Mouse (Mus musculus): ENCODE measurements around the gene Ror2.

Gene Ror2

DNA sequence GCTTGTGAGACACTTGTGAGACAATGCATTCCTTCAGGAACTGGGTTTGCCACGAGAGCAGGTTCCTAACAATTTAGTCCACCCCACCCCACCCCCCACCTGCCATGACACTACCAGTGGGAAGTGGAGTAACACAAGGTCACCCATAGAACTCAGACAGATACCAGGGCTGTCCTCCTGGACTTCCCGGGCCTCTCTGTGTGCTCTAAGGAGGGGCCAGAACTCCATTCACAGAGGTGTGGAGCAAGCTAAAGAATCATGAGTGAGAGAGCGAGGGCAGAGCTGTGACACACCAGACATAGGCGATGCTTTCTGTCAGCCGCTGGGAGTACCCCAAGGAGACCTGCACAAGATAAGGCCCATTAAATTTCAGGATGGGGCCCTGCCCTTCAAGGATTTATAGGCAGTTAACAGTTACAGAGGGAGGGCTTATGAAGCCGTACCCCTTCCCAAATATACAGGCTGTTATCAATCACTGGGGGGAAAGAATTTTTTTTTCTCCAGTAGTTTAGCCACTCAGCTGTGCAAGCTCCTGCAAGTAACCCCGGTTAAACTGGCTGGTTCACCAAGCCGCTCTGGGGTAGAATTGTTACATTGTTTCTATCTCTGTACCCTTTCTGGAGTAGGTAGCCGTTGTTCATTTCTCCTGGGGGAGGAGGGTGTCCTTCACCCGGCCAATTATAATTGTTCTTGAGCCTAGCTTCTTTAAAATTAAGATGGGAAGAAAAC is 109.1 kb downstream of the Ror2 start:
- in situ Hi-C loops (cut with MboI; ENCODE audit: low pct_unique_long_range_greater_than_20kb in 1 of 2, low sequenced_read_pairs in 2 of 2, unreplicated experiment in 1 of 2): no loop called here

DNA sequence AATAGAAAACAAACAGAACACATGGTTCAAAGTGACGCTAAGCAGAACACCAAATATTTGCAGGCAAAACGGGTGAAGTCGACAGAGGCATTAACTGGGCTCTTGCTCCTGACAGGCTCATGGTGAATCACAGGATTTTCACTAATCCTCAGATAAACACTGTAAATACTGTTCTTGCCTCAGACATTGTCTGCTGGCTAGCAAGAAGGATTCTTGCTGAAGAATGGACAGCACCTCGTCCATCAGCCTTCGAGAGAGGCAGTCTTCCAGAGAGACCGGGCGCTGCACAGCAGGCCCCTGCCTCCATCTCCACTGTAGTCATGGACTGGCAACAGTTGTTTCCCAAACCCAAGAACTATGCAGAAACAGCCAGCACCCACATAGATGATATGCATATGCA is 110.9 kb downstream of the Ror2 start:
- in situ Hi-C loops (cut with MboI; ENCODE audit: low pct_unique_long_range_greater_than_20kb in 1 of 2, low sequenced_read_pairs in 2 of 2, unreplicated experiment in 1 of 2): no loop called here

DNA sequence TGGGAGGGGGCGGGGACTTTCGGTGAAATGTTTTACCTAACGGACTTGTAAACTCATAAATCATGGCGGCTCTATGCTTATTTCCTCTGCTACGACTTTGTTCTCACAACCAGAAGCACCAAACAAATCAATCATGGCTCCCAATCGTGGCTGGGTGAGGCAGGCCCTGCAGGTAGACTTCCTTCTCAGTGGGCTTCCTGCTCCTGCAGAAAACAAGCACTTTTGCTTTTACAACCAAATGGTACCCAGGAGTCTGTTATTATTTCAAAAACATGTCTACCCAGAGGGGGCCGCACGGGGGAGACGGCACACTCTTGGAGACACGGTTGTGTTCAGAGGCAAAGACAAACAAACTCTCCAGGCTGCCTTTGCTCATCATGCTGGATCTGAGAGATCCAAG is 122.3 kb downstream of the Ror2 start:
- in situ Hi-C loops (cut with MboI; ENCODE audit: low pct_unique_long_range_greater_than_20kb in 1 of 2, low sequenced_read_pairs in 2 of 2, unreplicated experiment in 1 of 2): no loop called here

DNA sequence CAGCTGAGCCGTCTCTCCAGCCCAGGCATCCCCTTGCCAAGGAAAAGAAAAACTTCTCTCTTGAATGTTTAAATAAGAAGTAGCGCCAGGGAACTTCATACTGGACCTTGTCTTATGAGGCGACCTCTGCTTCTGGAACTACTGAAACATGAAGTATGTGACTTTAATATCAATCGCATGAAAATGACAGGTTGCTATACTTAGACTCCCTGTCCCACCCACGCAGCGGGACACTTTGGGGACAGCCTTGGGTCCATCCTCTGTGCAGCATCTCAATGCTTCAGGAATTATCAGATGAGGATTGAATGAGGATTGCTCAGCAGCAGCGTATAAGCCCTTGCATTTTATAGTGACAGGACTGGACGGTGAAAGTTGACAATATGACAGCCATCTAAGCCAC is 122.9 kb downstream of the Ror2 start:
- in situ Hi-C loops (cut with MboI; ENCODE audit: low pct_unique_long_range_greater_than_20kb in 1 of 2, low sequenced_read_pairs in 2 of 2, unreplicated experiment in 1 of 2): no loop called here

DNA sequence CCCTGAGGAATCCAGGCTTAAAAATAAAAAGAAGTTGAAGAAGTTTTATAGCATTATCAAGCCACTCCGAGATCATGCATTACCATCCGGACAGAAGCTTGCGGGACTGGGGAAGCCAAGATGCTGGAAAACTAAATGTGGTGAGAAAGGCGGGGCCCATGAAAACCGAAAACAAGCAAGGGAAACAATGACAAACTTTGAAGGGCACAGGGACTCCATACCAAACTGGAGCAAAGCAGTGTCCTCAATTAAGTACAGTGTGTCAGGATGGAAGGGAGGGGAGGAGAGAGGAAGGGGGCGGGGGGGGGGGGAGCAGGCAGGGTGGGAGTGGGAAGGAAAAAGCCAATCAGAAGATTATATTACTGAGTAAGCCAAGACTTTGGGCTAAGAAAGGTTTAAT is 126.4 kb downstream of the Ror2 start:
- in situ Hi-C loops (cut with MboI; ENCODE audit: low pct_unique_long_range_greater_than_20kb in 1 of 2, low sequenced_read_pairs in 2 of 2, unreplicated experiment in 1 of 2): no loop called here

DNA sequence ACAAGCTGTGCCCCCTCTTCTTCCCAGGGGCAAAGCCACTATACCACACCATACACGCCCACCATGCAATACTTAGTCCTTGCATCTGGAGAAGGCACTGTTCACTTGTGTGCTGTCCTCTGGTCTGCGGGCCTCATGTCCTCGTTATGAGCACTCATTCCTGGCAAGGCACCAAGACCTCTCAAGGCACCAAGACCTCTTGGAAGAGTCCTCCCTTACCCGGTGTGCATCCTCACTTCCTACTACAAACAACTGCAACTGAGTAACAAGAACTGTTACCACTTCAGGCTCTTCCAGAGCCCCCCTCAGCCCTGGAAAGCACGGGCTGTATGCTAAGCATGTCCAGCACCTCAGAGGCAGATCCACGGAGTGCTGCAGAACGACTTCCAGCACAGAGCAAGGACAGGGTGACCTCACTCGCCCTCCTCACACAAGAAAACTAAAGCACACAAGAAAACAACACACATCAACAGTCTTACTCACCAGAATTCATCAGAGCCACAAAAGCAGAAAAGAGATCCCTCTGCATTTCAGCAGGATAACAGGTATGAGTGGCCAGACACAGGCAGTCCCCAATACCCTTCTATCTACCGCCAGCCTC is 127.4 kb downstream of the Ror2 start:
- in situ Hi-C loops (cut with MboI; ENCODE audit: low pct_unique_long_range_greater_than_20kb in 1 of 2, low sequenced_read_pairs in 2 of 2, unreplicated experiment in 1 of 2): no loop called here

DNA sequence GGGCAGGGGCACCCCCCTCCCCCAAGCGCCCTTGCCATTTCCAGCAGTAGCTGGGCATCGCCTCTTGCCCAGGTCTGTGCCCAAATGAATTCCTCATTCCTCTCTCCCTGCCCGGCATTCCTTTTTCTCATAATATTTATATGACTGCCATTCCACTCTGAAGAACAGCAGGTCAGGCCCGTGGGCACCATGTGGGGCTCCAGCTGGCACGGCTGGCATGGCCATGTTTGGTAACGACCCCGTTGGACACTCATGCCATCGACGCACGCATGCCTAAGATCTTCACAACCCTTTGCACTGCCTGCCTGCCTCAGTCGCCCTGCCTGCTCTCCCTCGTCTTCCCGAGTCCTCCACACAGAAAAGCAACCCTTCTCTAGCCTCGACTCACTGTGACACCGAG is 129.0 kb downstream of the Ror2 start:
- in situ Hi-C loops (cut with MboI; ENCODE audit: low pct_unique_long_range_greater_than_20kb in 1 of 2, low sequenced_read_pairs in 2 of 2, unreplicated experiment in 1 of 2): no loop called here

DNA sequence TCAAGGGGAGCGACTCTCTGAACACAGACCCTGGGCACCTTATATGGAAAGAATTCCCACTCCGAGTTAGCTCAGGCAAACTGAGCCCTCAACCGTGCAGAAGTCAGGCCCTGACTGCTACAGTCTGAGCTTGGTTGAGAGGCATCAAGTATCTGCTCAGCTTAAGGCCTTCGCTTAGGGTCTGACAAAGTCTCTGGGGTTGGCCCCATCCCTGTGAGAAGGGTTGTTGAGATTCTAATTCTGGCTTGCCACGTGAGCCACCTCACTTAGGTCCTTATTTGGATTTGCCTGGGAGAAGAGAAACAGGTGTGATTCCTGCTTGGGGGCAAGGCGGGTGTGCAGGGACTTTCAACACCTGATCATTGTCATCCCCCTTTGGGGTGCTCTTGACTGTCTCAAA is 129.6 kb downstream of the Ror2 start:
- in situ Hi-C loops (cut with MboI; ENCODE audit: low pct_unique_long_range_greater_than_20kb in 1 of 2, low sequenced_read_pairs in 2 of 2, unreplicated experiment in 1 of 2): no loop called here

DNA sequence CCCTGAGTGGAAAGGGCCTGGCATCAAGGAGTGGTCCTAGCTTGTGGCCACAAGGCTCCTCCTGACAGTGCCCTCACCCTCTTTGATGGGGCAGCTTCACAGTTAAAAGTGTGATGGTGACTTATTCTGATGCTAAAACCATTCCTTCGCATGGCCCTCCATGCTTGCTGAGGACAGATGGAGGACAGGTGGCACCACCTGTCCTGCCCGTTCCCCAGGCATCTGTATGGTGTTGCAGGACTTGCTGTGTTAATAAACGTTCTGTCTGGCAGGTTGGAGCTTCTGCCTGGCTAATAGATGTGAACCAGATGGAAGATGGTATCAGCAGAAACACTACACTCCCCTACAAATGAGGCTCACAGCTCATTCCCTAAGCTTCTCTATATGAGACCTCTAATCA is 140.4 kb downstream of the Ror2 start:
- in situ Hi-C loops (cut with MboI; ENCODE audit: low pct_unique_long_range_greater_than_20kb in 1 of 2, low sequenced_read_pairs in 2 of 2, unreplicated experiment in 1 of 2): no loop called here

DNA sequence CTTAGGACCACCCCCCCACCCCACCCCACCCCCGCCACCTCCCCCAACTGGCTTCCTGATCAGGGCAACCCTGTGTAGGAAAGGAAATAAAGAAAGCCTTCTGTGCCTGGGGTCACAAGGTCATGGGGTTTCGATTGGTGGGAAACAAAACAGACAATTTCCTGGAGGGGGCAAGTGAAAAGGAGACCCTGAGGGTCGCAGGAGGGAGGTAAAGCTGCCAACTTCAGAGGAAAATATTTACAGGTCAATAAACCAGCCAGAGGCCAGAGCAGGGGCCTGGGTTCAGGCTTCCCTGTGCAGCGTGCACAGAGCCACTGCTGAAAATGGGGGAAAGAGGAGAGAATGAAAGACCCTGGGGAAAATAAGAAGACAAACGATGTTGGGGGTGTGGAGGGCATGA is 142.8 kb downstream of the Ror2 start:
- in situ Hi-C loops (cut with MboI; ENCODE audit: low pct_unique_long_range_greater_than_20kb in 1 of 2, low sequenced_read_pairs in 2 of 2, unreplicated experiment in 1 of 2): no loop called here

DNA sequence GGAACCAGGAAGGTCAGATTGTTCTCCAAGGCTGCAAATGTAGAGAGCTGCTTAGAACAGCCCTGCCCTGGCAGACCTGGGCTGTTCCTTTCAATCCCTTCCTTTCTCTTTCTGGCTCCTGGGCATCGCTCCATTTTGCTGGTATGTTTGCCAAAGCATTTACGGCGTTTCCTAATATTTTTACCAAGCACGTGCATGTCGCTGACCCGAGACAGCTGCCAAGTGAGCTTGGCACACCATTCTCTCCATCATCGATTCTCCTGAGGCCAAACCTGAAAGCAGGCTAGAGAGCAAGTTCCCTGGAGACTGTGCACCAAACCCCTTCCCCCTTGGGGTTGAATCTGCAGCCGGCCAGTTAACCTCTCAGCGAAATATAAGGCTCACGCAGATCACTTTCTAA is 143.7 kb downstream of the Ror2 start:
- in situ Hi-C loops (cut with MboI; ENCODE audit: low pct_unique_long_range_greater_than_20kb in 1 of 2, low sequenced_read_pairs in 2 of 2, unreplicated experiment in 1 of 2): no loop called here

DNA sequence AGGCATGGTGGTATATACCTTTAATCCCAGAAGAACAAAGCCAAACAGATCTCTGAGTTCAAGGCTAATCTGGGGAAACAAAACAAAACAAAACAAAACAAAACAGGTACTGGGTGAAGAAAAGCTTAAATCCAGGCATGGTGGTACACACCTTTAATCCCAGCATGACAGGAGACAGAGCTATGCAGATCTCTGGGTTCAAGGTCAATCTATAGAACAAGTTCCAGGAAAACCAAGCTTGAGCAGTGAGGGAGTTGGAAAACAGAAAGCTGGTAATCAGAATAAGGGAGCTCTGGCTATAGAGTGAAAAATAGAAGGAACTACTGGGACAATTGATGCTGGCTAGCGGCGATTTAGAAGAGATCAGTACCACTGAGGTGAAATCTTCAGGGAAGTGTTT is 145.6 kb downstream of the Ror2 start:
- in situ Hi-C loops (cut with MboI; ENCODE audit: low pct_unique_long_range_greater_than_20kb in 1 of 2, low sequenced_read_pairs in 2 of 2, unreplicated experiment in 1 of 2): no loop called here

DNA sequence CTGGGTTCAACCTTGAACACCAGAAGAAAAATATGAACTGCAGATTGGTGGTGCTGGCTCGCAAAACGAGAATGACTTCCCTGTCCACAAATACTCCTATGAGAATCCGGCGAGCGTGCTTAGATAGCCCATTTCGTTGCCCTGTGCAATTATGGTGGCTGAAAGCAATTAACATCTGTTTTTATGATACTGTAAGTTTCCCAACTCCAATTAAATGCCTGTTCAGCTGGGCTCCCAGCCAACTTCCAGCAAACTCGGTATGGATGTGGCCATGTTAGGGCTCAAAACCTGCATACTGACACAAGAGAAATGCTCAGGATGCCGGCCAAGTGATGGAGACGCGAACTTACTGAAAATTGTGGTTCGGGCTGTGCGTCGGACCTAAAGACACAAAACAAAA is 155.4 kb downstream of the Ror2 start:
- in situ Hi-C loops (cut with MboI; ENCODE audit: low pct_unique_long_range_greater_than_20kb in 1 of 2, low sequenced_read_pairs in 2 of 2, unreplicated experiment in 1 of 2): no loop called here

DNA sequence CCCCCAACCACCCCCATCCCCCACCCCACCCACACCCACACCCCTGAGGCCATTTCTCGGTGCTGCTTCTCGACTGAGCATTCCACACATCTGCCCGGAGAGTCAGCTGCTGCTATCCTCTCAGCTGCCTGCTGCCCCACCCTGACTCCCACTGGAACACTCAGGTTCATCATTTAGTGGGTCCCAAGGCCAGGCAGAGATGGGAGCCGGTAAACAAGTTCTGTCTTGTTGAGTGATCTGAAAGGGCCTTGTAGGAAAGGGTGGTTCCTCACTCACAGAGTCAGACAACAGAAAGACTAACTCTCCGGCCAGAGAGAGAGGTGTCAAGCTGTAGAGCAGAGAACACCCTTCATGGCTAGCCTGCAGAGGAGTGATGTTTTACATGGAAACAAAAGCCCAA is 155.9 kb downstream of the Ror2 start:
- in situ Hi-C loops (cut with MboI; ENCODE audit: low pct_unique_long_range_greater_than_20kb in 1 of 2, low sequenced_read_pairs in 2 of 2, unreplicated experiment in 1 of 2): no loop called here

DNA sequence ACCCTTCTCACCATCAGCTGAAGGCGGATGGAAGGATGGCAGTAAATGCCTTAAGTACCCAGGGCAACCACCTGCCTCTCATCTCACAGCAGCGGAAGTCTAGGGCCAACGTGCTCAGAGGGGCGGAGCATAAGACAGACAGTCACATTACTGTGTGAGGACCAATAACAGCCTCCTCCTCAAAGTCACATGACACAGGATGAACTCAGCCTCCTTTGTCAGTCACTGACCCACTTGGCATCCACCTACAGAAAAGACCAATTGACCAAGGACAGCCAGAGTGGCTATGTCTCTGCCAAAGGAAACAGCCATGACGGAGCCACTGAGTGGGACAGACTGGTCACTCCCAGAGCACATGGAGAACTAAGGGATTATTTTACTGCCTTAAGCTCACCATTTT is 160.3 kb downstream of the Ror2 start:
- in situ Hi-C loops (cut with MboI; ENCODE audit: low pct_unique_long_range_greater_than_20kb in 1 of 2, low sequenced_read_pairs in 2 of 2, unreplicated experiment in 1 of 2): no loop called here

DNA sequence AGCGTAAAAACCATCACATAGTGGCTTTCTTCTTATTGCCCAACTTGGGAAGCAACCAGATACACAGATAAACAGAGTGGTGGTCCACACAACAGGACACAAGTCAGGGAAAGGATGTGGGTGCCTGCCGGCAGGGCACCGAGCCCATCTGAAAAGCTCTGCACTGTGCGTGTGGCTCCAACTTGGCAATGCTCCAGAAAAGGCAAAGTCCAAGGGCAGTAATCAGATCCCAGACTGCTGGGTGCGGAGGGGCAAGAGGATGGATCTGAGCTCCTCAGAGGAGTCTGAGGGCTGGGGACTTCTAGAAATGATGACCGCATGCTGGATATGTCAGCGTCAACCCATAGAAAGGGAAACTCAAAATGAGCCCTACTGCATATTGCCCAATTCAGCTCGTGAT is 163.8 kb downstream of the Ror2 start:
- in situ Hi-C loops (cut with MboI; ENCODE audit: low pct_unique_long_range_greater_than_20kb in 1 of 2, low sequenced_read_pairs in 2 of 2, unreplicated experiment in 1 of 2): loop anchor here in 1 of 2 experiments (5.0 kb wide), 1 partner anchor 185 kb away; no protein-coding TSS in a partner anchor

DNA sequence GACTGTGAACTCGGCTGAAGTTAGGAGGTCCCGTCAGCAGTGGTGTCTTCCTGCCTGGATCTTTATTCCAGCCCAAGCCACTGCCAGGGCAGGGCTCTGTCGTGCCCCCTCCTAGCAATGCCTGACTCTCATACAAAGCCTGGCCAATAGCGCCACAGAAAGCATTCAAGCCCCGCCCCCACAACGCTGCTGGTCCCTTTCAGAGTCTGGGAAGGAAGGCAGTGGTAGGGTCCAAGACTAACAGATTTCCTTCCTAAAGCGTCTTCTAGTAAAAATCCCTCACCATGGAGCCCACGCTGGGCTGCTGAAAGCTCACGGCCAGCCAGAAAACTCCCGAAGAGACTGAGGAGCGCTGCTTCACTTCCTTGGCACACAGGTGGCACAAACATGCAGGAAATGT is 165.0 kb downstream of the Ror2 start:
- in situ Hi-C loops (cut with MboI; ENCODE audit: low pct_unique_long_range_greater_than_20kb in 1 of 2, low sequenced_read_pairs in 2 of 2, unreplicated experiment in 1 of 2): loop anchor here in 1 of 2 experiments (5.0 kb wide), 1 partner anchor 186 kb away; no protein-coding TSS in a partner anchor

DNA sequence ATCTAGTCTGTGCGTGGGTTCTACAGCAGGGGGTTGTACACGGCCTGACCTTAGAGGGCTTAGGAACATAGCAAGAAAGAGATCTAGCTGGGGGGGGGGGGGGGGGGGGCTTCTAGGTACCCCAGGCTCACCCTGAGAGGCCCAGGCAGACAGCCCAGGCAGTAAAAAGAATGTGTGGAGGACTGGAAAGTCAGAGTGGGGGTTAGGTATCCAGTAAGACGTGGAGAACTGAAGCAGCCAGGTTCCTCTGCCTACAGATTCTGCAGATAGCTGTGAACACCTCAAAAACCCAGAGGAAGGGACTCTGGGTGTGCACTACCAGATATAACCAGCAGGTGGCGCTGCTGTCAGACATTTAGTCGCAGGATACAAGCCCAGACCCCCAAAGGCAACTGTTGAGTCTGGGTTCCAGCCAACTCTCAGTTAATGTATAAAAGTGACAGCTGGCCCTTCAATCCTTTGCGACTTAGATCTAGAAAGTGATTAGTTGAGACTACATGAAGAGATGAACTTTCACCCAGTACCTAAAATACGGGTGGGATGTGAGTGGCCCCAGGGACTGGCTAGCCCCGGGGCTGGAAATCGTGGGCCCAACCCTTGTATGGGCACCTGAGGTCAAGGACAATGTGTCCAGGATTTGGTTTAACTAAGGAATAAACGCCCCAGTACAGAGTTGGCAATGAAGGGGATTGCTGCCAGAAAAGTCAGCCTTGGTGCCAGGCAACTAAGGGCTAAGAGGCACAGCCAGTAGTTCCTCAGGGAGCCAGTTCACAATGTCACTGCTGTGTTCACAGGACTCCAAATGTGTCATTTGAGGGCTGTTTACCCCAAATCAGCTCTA is 166.1 kb downstream of the Ror2 start:
- in situ Hi-C loops (cut with MboI; ENCODE audit: low pct_unique_long_range_greater_than_20kb in 1 of 2, low sequenced_read_pairs in 2 of 2, unreplicated experiment in 1 of 2): loop anchor here (5.0 kb wide), 1 partner anchor 187 kb away; no protein-coding TSS in a partner anchor

DNA sequence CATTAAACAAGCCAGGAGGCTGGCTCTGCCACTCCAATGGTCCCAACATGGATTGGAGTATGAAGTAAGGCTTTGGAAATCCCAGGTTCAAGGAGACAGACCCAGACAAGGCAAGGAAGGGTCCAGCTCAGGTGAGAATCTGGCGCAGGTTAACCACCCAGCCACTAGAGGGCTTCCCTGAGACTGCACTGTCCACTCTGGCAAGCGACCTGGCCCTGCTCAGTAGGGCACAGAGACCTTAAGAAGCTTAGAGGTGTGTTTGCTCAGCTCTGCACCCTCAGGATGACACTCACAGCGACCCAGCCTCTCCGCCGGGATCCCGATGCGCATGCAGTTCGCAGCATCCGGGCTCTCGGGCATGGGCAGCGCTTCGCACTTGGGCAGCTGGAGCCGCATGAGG is 167.5 kb downstream of the Ror2 start:
- in situ Hi-C loops (cut with MboI; ENCODE audit: low pct_unique_long_range_greater_than_20kb in 1 of 2, low sequenced_read_pairs in 2 of 2, unreplicated experiment in 1 of 2): loop anchor here in 1 of 2 experiments (5.0 kb wide), 1 partner anchor 189 kb away; no protein-coding TSS in a partner anchor
